Mouse (Mus musculus): Measurements from ENCODE around the gene Mrpl41.

DNA sequence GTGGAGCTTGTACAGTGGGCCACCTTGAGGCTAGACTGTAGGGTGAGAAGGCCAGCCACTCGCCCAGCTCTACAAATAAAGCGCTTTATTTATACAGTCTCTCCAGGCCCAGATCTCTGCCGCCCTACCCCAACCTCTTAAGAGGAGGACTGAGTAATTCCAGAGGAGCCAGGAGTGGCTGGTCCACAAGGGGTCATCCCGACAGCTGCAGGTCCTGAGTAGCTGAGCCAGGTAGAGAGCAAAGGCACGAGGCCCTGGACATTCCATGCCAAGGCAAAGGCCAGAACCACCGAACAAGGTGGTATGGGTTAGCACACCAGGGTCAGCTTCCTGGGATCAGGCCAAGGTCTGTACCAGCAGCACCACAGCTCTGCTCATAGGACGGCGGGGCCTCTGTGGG lies 49.6 kb downstream of the Mrpl41 start:
- TF ChIP-seq POLR2A (IDR thresholded peaks at IDR 0.05; ENCODE audit: borderline replicate concordance, control insufficient read depth, low read depth, low read length) (no peak), CTCF (IDR thresholded peaks at IDR 0.05; ENCODE audit: control insufficient read depth, insufficient read depth, low read length) (no peak)
